Mouse (Mus musculus) limb, embryonic 11.5 days (tissue): Measurements from ENCODE around the gene Slc22a6. TPM values are rescaled to one million over a fixed set of nuclear protein-coding genes. Genes with fewer than 3 reads are reported as not detected.
A peak's percentile ranks its signal among the peaks of the same experiment; 100 is the strongest.

Experiments used
- ATAC-seq: fragments of 200-750 bp; cut with Nextera tagmentation; 2 replicates; pipeline ENCODE4 v1.8.0; 2017; ENCODE audit warnings: low read depth; ENCODE audit not compliant: insufficient number of reproducible peaks, low FRiP score, low TSS enrichment
- DNase-seq: peaks from one replicate; pipeline ENCODE4 v3.0.0-alpha.2; 2015; ENCODE audit warnings: low spot score
- H3K27ac ChIP-seq: fragments of 300-500 bp; sonication (generic); replicated peaks from 2 replicates; pipeline ENCODE4 v1.5.1; 2014; ENCODE audit warnings: low read depth, mild to moderate bottlenecking, low read length
- H3K27me3 ChIP-seq: fragments of 300-500 bp; sonication (generic); 2 replicates; pipeline ENCODE4 v1.6.1; 2014; ENCODE audit warnings: mild to moderate bottlenecking, low read length, mixed read lengths; ENCODE audit not compliant: control insufficient read depth, insufficient read depth
- H3K36me3 ChIP-seq: fragments of 300-500 bp; sonication (generic); 2 replicates; pipeline ENCODE4 v1.6.1; 2014; ENCODE audit warnings: mild to moderate bottlenecking, low read length, moderate library complexity, mixed read lengths; ENCODE audit not compliant: control insufficient read depth, insufficient read depth
- H3K4me1 ChIP-seq: fragments of 300-500 bp; sonication (generic); 2 replicates; pipeline ENCODE4 v1.6.1; 2014; ENCODE audit warnings: low read length, mixed read lengths; ENCODE audit not compliant: control insufficient read depth, insufficient read depth
- H3K4me2 ChIP-seq: fragments of 300-500 bp; sonication (generic); 2 replicates; pipeline ENCODE4 v1.6.1; 2014; ENCODE audit warnings: low read depth, mild to moderate bottlenecking, moderate library complexity; ENCODE audit not compliant: severe bottlenecking
- H3K4me3 ChIP-seq: fragments of 300-500 bp; sonication (generic); 2 replicates; pipeline ENCODE4 v1.5.1; 2014; ENCODE audit warnings: low read depth, low read length
- H3K9ac ChIP-seq: fragments of 300-500 bp; sonication (generic); 2 replicates; pipeline ENCODE4 v1.6.1; 2014; ENCODE audit warnings: mild to moderate bottlenecking, low read length
- H3K9me3 ChIP-seq: fragments of 300-500 bp; sonication (generic); 2 replicates; pipeline ENCODE4 v1.6.1; 2016; ENCODE audit warnings: low read length; ENCODE audit not compliant: control insufficient read depth
- WGBS: fragments of 180-500 bp; shearing (Covaris S2); extraction: QIAGEN DNeasy Blood & Tissue Kit; methylation state at CpG from one replicate; pipeline ENCODE4 v1.1.7; 2014; 5-methylcytosine and 5-hydroxymethylcytosine counted together
- polyA plus RNA-seq: library from polyadenylated mRNA; unstranded; fragments of >200 nt; fragmentation: Nextera tagmentation; extraction: Ambion mirVana; gene quantifications from 2 replicates; pipeline ENCODE4 v1.2.1, GENCODE M21; 2014

Slc22a6 gene
- polyA plus RNA-seq, 1 experiment from 2014 or later = not detected

DNA sequence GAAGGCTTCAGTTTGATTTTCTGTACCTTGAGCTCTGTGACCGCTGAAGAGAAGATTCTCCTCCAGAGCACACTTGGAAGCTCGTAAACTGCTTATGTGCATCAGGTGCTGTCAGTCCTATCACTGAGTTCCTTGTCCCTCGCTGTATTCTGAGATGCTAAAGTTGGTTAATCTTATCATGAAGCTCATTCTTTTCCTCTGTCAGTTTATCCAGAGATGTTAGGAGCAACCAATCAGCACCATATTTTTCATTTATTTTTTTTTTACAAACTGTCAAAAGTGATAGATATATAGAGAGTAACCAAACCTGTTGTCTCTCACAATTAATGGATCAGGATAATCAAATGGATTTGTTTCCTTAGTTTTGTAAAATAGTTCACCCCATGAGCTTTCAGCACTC lies 32.5 kb upstream of the Slc22a6 start:
- Histone ChIP-seq H3K27me3 (no peaks in the 10 kb centered on the region), H3K4me3 (no peak overlapping the region), H3K9ac (no peak overlapping the region), H3K4me1 (no peaks in the 10 kb centered on the region), H3K4me2 (no peak overlapping the region), H3K9me3 (no peaks in the 10 kb centered on the region), H3K36me3 (no peaks in the 10 kb centered on the region), H3K27ac (no peak overlapping the region)
- WGBS = 77% methylated on average over 3 of the region's 3 CpGs
- ATAC-seq (no peak), DNase-seq (no peak)

DNA sequence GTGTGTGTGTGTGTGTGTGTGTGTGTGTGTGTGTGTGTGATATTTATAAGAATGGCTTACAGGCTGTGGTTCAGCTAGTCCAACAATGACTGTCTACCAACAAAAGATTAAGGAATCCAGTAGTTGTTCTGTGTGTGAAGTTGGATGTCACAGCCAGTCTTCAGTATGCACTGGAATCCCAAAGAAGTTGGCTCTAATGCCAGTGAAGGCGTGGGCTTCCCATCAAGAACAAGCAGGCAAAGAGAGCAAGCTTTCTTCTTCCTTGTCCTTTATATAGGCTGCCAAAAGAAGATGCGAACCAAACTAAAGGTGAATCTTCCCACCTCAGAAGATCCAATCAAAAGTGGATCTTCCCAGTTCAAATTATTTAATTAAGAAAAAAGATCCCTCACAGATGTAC lies 31.9 kb upstream of the Slc22a6 start:
- Histone ChIP-seq H3K27me3 (no peaks in the 10 kb centered on the region), H3K9me3 (no peaks in the 10 kb centered on the region), H3K9ac (no peak overlapping the region), H3K4me1 (no peaks in the 10 kb centered on the region), H3K4me2 (no peak overlapping the region), H3K4me3 (no peak overlapping the region), H3K36me3 (no peaks in the 10 kb centered on the region), H3K27ac (no peak overlapping the region)
- DNase-seq (no peak), ATAC-seq (no peak)
- WGBS = 87% methylated on average over 2 of the region's 2 CpGs

- no peaks in the 10 kb centered on the region for H3K4me1 ChIP-seq
- H3K4me3 ChIP-seq = no peak overlapping the region
- H3K36me3 ChIP-seq = no peaks in the 10 kb centered on the region
- no peaks in the 10 kb centered on the region for H3K9me3 ChIP-seq
- WGBS = 62% methylated on average over 3 of the region's 3 CpGs
- no peak for DNase-seq
- no peaks in the 10 kb centered on the region for H3K27me3 ChIP-seq
- no peak overlapping the region for H3K4me2 ChIP-seq
- no peak for ATAC-seq
- H3K9ac ChIP-seq = no peak overlapping the region
- no peak overlapping the region for H3K27ac ChIP-seq
Observed at GRCm38 (mm10) chr19:8586350-8586749, 31.5 kb upstream of the Slc22a6 start.

- Histone ChIP-seq H3K27ac (no peak overlapping the region), H3K9me3 (no peaks in the 10 kb centered on the region), H3K4me2 (no peak overlapping the region), H3K9ac (no peak overlapping the region), H3K4me3 (no peak overlapping the region), H3K27me3 (no peaks in the 10 kb centered on the region), H3K36me3 (no peaks in the 10 kb centered on the region), H3K4me1 (no peaks in the 10 kb centered on the region)
- 50% methylated on average over 1 of the region's 1 CpGs for WGBS
- ATAC-seq (no peak), DNase-seq (no peak)
Observed at GRCm38 (mm10) chr19:8587315-8587714, 30.5 kb upstream of the Slc22a6 start.

DNA sequence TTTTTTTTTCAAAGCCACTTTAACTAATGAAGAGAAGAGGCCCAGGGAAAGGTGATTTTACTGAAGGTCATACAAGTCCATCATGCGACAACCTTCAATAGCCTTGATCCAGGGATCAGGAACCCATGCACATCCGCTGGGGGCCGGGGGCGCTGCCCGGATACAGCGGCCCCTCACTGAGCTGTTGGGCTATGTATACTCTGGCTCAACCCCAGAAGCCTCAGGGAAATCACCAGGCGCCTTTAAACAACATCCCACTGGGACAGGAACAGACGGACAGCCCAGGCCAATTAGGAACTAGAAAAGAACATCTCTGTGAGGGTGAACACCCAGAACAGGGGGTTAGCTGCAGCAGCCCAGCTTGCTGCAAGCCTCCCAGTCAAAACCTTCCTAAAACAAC lies 26.9 kb upstream of the Slc22a6 start, which contains the start of gene Slc22a8:
Slc22a8 (plus strand) TSS at position 301 of the 400 bp plus-strand sequence.
- H3K36me3 ChIP-seq = no peaks in the 10 kb centered on the region
- H3K27me3 ChIP-seq = no peaks in the 10 kb centered on the region
- no peak within 1 kb of the TSS for H3K4me2 ChIP-seq
- no peak for ATAC-seq
- no peaks in the 10 kb centered on the region for H3K9me3 ChIP-seq
- no peak for DNase-seq
- WGBS = 67% methylated on average over 8 of the region's 8 CpGs
- H3K4me3 ChIP-seq = no peak within 1 kb of the TSS
- no peak within 1 kb of the TSS for H3K9ac ChIP-seq
- no peak within 1 kb of the TSS for H3K27ac ChIP-seq
- H3K4me1 ChIP-seq = 0 out of 2 replicates have a peak, but pooled peaks cover 2% of the 10 kb centered on the region

DNA sequence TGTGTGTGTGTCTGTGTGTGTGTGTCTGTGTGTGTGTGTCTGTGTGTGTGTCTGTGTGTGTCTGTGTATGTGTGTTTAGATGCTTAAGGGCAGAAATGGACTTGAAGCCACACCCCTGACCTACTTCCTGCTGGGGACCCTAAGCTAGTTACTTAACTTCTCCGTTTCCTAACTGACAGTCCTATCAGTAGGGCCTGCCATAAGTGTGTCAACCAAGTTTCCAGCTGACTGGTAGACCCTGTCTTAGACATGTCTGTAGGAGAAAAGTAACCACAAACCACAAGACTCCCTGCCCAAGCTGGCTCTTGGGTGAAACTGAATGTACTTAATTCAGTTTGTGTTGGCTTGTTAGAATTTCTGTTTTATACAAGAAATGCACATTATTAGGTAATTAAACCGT lies 25.7 kb upstream of the Slc22a6 start:
- H3K4me3 ChIP-seq = no peak overlapping the region
- H3K27me3 ChIP-seq = no peaks in the 10 kb centered on the region
- H3K9ac ChIP-seq = no peak overlapping the region
- WGBS = 66% methylated on average over 2 of the region's 2 CpGs
- H3K27ac ChIP-seq = no peak overlapping the region
- ATAC-seq = no peak
- 0 out of 2 replicates have a peak, but pooled peaks cover 2% of the 10 kb centered on the region for H3K4me1 ChIP-seq
- DNase-seq = no peak
- no peaks in the 10 kb centered on the region for H3K36me3 ChIP-seq
- H3K9me3 ChIP-seq = no peaks in the 10 kb centered on the region
- H3K4me2 ChIP-seq = no peak overlapping the region

DNA sequence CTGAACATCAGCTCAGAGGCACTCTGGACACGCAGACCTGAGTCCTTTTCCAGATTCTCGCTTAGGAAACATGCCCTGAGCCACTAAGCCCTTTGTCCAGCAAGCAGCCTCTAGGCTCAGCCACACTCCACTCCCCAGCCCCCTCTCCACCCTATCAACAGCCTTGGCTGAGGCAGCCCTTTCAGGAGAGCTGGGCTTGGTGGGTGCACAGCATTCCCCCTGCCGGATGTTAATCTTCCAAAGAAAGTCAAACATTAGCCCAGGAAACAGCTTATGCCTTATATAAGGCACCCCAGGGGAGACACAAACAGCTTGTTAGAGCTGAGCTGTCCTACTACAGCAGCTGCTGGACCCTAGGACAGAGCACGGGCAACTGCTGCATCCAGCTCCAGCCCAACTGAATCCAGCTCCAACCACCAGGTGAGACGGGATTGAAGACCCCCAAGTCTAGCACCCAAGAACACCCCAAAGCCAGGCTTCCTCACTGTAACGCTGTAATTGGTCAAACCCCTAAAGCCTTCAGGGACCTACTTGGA lies 24.9 kb upstream of the Slc22a6 start:
- no peaks in the 10 kb centered on the region for H3K27me3 ChIP-seq
- 0 out of 2 replicates have a peak, but pooled peaks cover 2% of the 10 kb centered on the region for H3K4me1 ChIP-seq
- 78% methylated on average over 6 of the region's 6 CpGs for whole genome bisulfite sequencing
- ATAC-seq (no peak), DNase-seq (no peak)
- no peak overlapping the region for H3K27ac ChIP-seq
- H3K4me3 ChIP-seq = no peak overlapping the region
- no peaks in the 10 kb centered on the region for H3K9me3 ChIP-seq
- no peaks in the 10 kb centered on the region for H3K36me3 ChIP-seq
- H3K4me2 ChIP-seq = no peak overlapping the region
- H3K9ac ChIP-seq = 0 out of 2 replicates have a peak overlapping the region, but pooled peaks have one; percentile 22

GRCm38 (mm10) chr19:8593833-8594232 lies 24.0 kb upstream of the Slc22a6 start:
- ATAC-seq (no peak), DNase-seq (no peak)
- WGBS = 85% methylated on average over 11 of the region's 11 CpGs
- no peaks in the 10 kb centered on the region for H3K27me3 ChIP-seq
- H3K4me3 ChIP-seq = no peak overlapping the region
- no peaks in the 10 kb centered on the region for H3K9me3 ChIP-seq
- H3K4me2 ChIP-seq = no peak overlapping the region
- no peak overlapping the region for H3K27ac ChIP-seq
- H3K36me3 ChIP-seq = no peaks in the 10 kb centered on the region
- H3K9ac ChIP-seq = no peak overlapping the region
- H3K4me1 ChIP-seq = 0 out of 2 replicates have a peak, but pooled peaks cover 2% of the 10 kb centered on the region

DNA sequence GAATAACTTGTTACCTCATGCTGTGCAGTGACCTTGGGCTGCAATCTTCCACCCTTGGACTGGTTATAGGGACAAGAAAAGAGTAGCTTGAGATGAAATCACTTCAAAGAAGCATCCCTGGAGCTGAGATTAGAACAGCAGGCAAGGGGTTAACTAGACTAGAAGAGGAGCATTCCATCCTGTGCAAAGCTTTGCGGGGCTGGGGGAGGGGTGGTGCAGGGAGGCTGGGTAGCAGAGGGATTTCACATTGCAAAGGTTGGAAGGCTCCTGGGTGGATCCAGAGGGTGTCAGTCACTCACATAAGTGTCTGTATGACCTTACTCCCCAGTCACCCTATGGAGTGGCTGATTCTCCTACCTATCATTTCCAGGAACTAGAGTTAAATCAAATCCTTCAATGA lies 23.3 kb upstream of the Slc22a6 start:
- DNase-seq (peak; percentile 27), ATAC-seq (no peak)
- H3K4me3 ChIP-seq = no peak overlapping the region
- H3K4me1 ChIP-seq = 0 out of 2 replicates have a peak, but pooled peaks cover 2% of the 10 kb centered on the region
- 4% methylated on average over 1 of the region's 1 CpGs for WGBS
- H3K9ac ChIP-seq = no peak overlapping the region
- H3K27me3 ChIP-seq = no peaks in the 10 kb centered on the region
- H3K4me2 ChIP-seq = no peak overlapping the region
- no peaks in the 10 kb centered on the region for H3K9me3 ChIP-seq
- H3K27ac ChIP-seq = no peak overlapping the region
- no peaks in the 10 kb centered on the region for H3K36me3 ChIP-seq
